In the genomic region with DNA sequence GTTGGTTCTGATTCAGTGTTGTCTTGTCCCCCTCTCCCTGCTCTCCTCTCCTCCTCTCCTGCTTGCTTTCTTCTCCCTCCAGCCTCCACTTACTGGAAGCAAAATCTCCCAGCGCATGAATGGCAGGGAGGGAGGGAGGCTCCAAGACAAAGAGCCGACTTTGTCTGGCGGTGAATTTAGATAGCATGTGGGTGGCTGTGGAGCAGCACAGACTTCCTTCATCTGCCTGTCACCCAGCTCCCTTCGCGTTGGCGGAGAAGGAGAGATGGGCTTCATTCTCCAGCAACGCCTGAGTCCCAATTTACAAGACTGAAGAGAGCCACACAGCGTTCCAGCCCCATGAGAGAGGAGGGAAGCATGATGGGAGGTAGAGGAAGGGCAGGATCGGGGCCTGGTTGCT, we compare ENCODE assay signal across 10 mouse cellular contexts.
DNase-seq lines count a peak whose midpoint lies in the region; ATAC-seq lines count a peak whose summit lies in the region.
"Had no signal": no experiment of that assay in that cellular context is flagged by ENCODE, and none has a peak within 500 bp of the region (broad histone marks: within the 10 kb centered on the region; RNA-seq: fewer than 3 reads in every experiment).

No protein-coding gene starts in this region.

- intact Hi-C loops in left cerebral cortex, postnatal 10 days (cut with DNase I), result no loop called here

- H3K9ac ChIP-seq in hindbrain, embryonic 11.5 days (ENCODE audit: low read depth, low read length), result no peak overlapping the region
- H3K9ac ChIP-seq: lung, embryonic 15.5 days had no signal

- H3K4me3 ChIP-seq in hindbrain, embryonic 11.5 days (ENCODE audit: low read depth, low read length), result no peak overlapping the region
- H3K4me3 ChIP-seq: lung, embryonic 15.5 days had no signal

- DNase-seq in layer of hippocampus, adult 18-20 months (ENCODE audit: low spot score in 2 of 2), result peak; percentile 77 to 81
- DNase-seq in layer of hippocampus, adult 9-10 months (ENCODE audit: low spot score), result no peak
- peak; percentile 12 for DNase-seq in hindbrain, embryonic 11.5 days (ENCODE audit: low spot score)
- DNase-seq in left cerebral cortex, postnatal 10 days (ENCODE audit: extremely low spot score in 1 of 2, low spot score in 2 of 2), result peak; percentile 67 to 81
- peak; percentile 79 for DNase-seq in right cerebral cortex, postnatal 25 days
- DNase-seq in thymus, adult 18-20 months, result no peak
- no peak for DNase-seq in kidney, postnatal 14 days
- no peak for DNase-seq in B cell, adult 2 months
- DNase-seq: heart, postnatal 10 days had no signal

- no peaks in the 10 kb centered on the region for H3K36me3 ChIP-seq in hindbrain, embryonic 11.5 days (ENCODE audit: control insufficient read depth, insufficient read depth, low read length)
- H3K36me3 ChIP-seq: lung, embryonic 15.5 days had no signal

- 51% methylated on average over 9 of the region's 9 CpGs for WGBS in hindbrain, embryonic 11.5 days

- no peaks in the 10 kb centered on the region for H3K27me3 ChIP-seq in hindbrain, embryonic 11.5 days (ENCODE audit: control insufficient read depth, insufficient read depth, low read length)
- H3K27me3 ChIP-seq: lung, embryonic 15.5 days had no signal

- H3K9me3 ChIP-seq in hindbrain, embryonic 11.5 days (ENCODE audit: control insufficient read depth, low read length), result no peaks in the 10 kb centered on the region
- H3K9me3 ChIP-seq: lung, embryonic 15.5 days had no signal

- H3K27ac ChIP-seq in hindbrain, embryonic 11.5 days (ENCODE audit: low read depth, low read length), result no peak overlapping the region
- H3K27ac ChIP-seq: lung, embryonic 15.5 days had no signal

- no peak for ATAC-seq in hindbrain, embryonic 11.5 days (ENCODE audit: low FRiP score)

- no peak overlapping the region for H3K4me2 ChIP-seq in hindbrain, embryonic 11.5 days (replicated peaks; ENCODE audit: low read depth, low read length)
- H3K4me2 ChIP-seq: lung, embryonic 15.5 days had no signal

- H3K4me1 ChIP-seq in hindbrain, embryonic 11.5 days (replicated peaks; ENCODE audit: control insufficient read depth, insufficient read depth, low read length), result peaks cover 3% of the 10 kb centered on the region; the same call in 1 of the 2 replicates

Comparison
In these comparisons a context has a peak if more than half of its experiments do, and no peak if none do; other contexts are left out.
1. DNase-seq: peak in layer of hippocampus, adult 18-20 months (2 of 2), hindbrain, embryonic 11.5 days (single experiment), left cerebral cortex, postnatal 10 days (2 of 2) and right cerebral cortex, postnatal 25 days (single experiment); none in layer of hippocampus, adult 9-10 months (single experiment), thymus, adult 18-20 months (0 of 2), kidney, postnatal 14 days (single experiment) and B cell, adult 2 months (0 of 2).